Mouse (Mus musculus) kidney, postnatal 14 days (tissue): Measurements from ENCODE around the gene Slc13a5.

Experiments used
- DNase-seq: peaks from one replicate; pipeline ENCODE4 v3.0.0; 2022; ENCODE audit warnings: mixed read lengths

The Slc13a5 gene

DNA sequence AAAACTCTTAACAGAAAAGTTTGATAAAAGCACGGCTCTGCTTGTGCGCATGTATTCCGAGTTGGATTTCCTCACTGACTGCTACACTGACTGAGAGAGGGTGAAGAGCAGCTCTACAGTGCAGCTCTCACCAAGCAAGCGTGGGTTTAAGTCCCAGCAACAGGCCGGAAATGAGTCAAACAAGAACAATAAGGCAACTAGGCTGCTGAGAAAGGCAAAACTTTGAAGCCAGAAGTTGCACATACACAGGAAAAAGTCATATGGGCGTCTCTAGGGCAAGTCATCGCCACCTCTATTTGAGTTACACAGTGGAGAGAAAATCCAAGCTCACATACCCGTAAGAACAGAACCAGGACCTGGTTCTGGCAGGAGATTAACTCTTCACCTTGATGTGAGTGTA lies 70.5 kb downstream of the Slc13a5 start:
- DNase-seq, result no peak

DNA sequence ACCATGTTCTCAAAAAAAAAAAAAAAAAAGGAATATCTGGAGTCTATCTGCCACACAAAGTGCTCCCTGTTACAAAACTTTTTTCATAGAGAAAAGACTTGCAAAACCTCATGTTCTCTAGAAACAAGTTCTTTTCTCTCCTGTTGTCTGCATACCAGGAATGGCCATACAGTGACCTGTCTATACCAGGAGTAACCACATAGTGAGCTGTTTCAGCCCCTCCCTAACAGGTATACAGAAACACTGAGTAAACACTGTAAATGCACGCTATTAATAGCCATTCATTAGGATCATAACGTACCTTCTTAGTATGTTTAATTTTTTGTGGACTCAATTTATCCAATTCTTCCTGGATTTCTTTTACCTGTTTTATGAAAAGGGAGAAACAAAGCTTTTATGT lies 72.8 kb downstream of the Slc13a5 start:
- DNase-seq, result no peak
